In genomic region chr12:110499225-110499992, GRCm38 (mm10) we compare ENCODE assay signal across 9 mouse cellular contexts. TPM values are rescaled to one million over a fixed set of nuclear protein-coding genes. Genes with fewer than 3 reads are reported as not detected.
DNase-seq lines count a peak whose midpoint lies in the region; ATAC-seq and TF ChIP-seq lines count a peak whose summit lies in the region.
"Had no signal": no experiment of that assay in that cellular context is flagged by ENCODE, and none has a peak within 500 bp of the region (broad histone marks: within the 10 kb centered on the region; RNA-seq: fewer than 3 reads in every experiment).

No protein-coding gene starts in this region.

- no peak for TF ChIP-seq POLR2A in spleen, adult 2 months (IDR thresholded peaks at IDR 0.05; ENCODE audit: low read depth, low read length)

- H3K4me1 ChIP-seq in spleen, adult 2 months (ENCODE audit: control insufficient read depth, insufficient read depth, insufficient read length) = peaks cover 57% of the 10 kb centered on the region
- H3K4me1 ChIP-seq in heart, embryonic 12.5 days (replicated peaks) = peaks cover 88% of the 10 kb centered on the region

- peak overlapping the region; percentile 50 for H3K4me2 ChIP-seq in heart, embryonic 12.5 days
- H3K4me2 ChIP-seq: neural tube, embryonic 12.5 days had no signal

- peak overlapping the region; percentile 92 for H3K27ac ChIP-seq in spleen, adult 2 months (ENCODE audit: insufficient read depth, low read length)
- H3K27ac ChIP-seq in heart, embryonic 12.5 days (ENCODE audit: poor library complexity, severe bottlenecking) = peak overlapping the region; percentile 77
- H3K27ac ChIP-seq: neural tube, embryonic 12.5 days had no signal

- H3K36me3 ChIP-seq in spleen, adult 2 months (ENCODE audit: control insufficient read depth, insufficient read depth, low read length) = no peaks in the 10 kb centered on the region
- H3K36me3 ChIP-seq in heart, embryonic 12.5 days = no peaks in the 10 kb centered on the region
- H3K36me3 ChIP-seq: neural tube, embryonic 12.5 days had no signal

- 23% methylated on average over 14 of the region's 14 CpGs for WGBS in spleen, adult 2 months
- 55% methylated on average over 14 of the region's 14 CpGs for WGBS in heart, embryonic 12.5 days

- H3K4me3 ChIP-seq in spleen, adult 2 months (ENCODE audit: extremely low read depth, insufficient read depth, insufficient read length) = peak overlapping the region; percentile 39; the same call in 1 of the 2 replicates
- H3K4me3 ChIP-seq in heart, embryonic 12.5 days = no peak overlapping the region
- H3K4me3 ChIP-seq: neural tube, embryonic 12.5 days had no signal

- no peaks in the 10 kb centered on the region for H3K9me3 ChIP-seq in heart, embryonic 12.5 days (replicated peaks)
- H3K9me3 ChIP-seq: neural tube, embryonic 12.5 days had no signal

- no peak for TF ChIP-seq CTCF in spleen, adult 2 months (IDR thresholded peaks at IDR 0.05; ENCODE audit: extremely low read depth, insufficient read depth, insufficient read length, insufficient replicate concordance)

- H3K27me3 ChIP-seq in spleen, adult 2 months (ENCODE audit: control insufficient read depth, insufficient read depth, low read length) = no peaks in the 10 kb centered on the region
- no peaks in the 10 kb centered on the region for H3K27me3 ChIP-seq in heart, embryonic 12.5 days (replicated peaks)
- H3K27me3 ChIP-seq: neural tube, embryonic 12.5 days had no signal

- DNase-seq in spleen, adult 2 months (ENCODE audit: low read depth in 1 of 2, low spot score in 2 of 2) = peak in 1 of 2 experiments; percentile 59
- DNase-seq in spleen, adult 12 weeks (ENCODE audit: low spot score) = no peak
- DNase-seq in kidney, postnatal 25 days = peak; percentile 63 to 74
- DNase-seq in right cerebral cortex, postnatal 4 days = no peak
- DNase-seq in embryo, embryonic 9.5 days (ENCODE audit: extremely low spot score) = no peak
- no peak for DNase-seq in layer of hippocampus, postnatal 36 days

- H3K9ac ChIP-seq in heart, embryonic 12.5 days = peak overlapping the region; percentile 47
- H3K9ac ChIP-seq: neural tube, embryonic 12.5 days had no signal

- ATAC-seq in heart, embryonic 12.5 days (ENCODE audit: insufficient number of reproducible peaks, low FRiP score) = peak; percentile 83
- ATAC-seq in megakaryocyte progenitor cell, adult 5-6 weeks (replicated peaks; ENCODE audit: poor library complexity) = peak; percentile 48

RNA-seq across cellular contexts. Expression of gene Ppp2r5c, which starts 52.5 kb away (rescaled TPM):
- polyA plus RNA-seq in spleen, adult 2 months (2012; rRNA removed) = 22.0 and 22.8 TPM in 2 replicates
- 142 and 147 TPM in 2 replicates for polyA plus RNA-seq in heart, embryonic 12.5 days (2016; fragmentation: Nextera tagmentation; extraction: Ambion mirVana)
- 108 and 119 TPM in 2 replicates for total RNA-seq in megakaryocyte progenitor cell, adult 5-6 weeks (2015)
- total RNA-seq in megakaryocyte progenitor cell, adult 5-6 weeks (2017) = 189 and 205 TPM in 2 replicates
- total RNA-seq in layer of hippocampus, postnatal 36 days (2021) = 100 to 1,000 TPM; 228 to 249 TPM

Comparison
In these comparisons a context has a peak if more than half of its experiments do, and no peak if none do; other contexts are left out.
1. DNase-seq: peak in kidney, postnatal 25 days (2 of 2); none in spleen, adult 12 weeks (single experiment), right cerebral cortex, postnatal 4 days (single experiment), embryo, embryonic 9.5 days (single experiment) and layer of hippocampus, postnatal 36 days (0 of 2).